Mouse (Mus musculus): ENCODE measurements around the gene Atf6. TPM values are rescaled to one million over a fixed set of nuclear protein-coding genes. Genes with fewer than 3 reads are reported as not detected.

The Atf6 gene
- total and polyA plus RNA-seq, 2 experiments from 2014 or later, result 13.0 to 41.5 TPM

GRCm38 (mm10) chr1:170691301-170691700, 176.3 kb downstream of the Atf6 start:
- no peak for DNase-seq (ENCODE audit: low spot score)
- 77% methylated on average over 5 of the region's 5 CpGs for WGBS
- Histone ChIP-seq H3K9me3 (replicated peaks; ENCODE audit: control insufficient read depth, low read length) (no peaks in the 10 kb centered on the region), H3K9ac (replicated peaks; ENCODE audit: low read depth, low read length) (no peak overlapping the region), H3K27me3 (ENCODE audit: control insufficient read depth, insufficient read depth, low read length) (no peaks in the 10 kb centered on the region), H3K27ac (ENCODE audit: low read depth) (no peak overlapping the region), H3K36me3 (replicated peaks; ENCODE audit: control insufficient read depth, insufficient read depth, low read length) (no peaks in the 10 kb centered on the region), H3K4me2 (ENCODE audit: low read depth, low read length) (no peak overlapping the region), H3K4me3 (ENCODE audit: low read depth, low read length) (no peak overlapping the region), H3K4me1 (ENCODE audit: control insufficient read depth, insufficient read depth) (0 out of 2 replicates have a peak, but pooled peaks cover 4% of the 10 kb centered on the region)
- no peak for ATAC-seq (ENCODE audit: insufficient read depth, low read depth)
- TF ChIP-seq CTCF (IDR thresholded peaks at IDR 0.05; ENCODE audit: low read depth) (no peak), EP300 (IDR thresholded peaks at IDR 0.05; ENCODE audit: low read depth) (no peak)

GRCm38 (mm10) chr1:170689773-170690172, 177.8 kb downstream of the Atf6 start:
- no peaks in the 10 kb centered on the region for H3K36me3 ChIP-seq (replicated peaks; ENCODE audit: control insufficient read depth, insufficient read depth, low read length)

GRCm38 (mm10) chr1:170683863-170684262, 183.7 kb downstream of the Atf6 start:
- ATAC-seq (ENCODE audit: insufficient read depth, low read depth) (no peak), DNase-seq (ENCODE audit: low spot score) (no peak)
- TF ChIP-seq CTCF (IDR thresholded peaks at IDR 0.05; ENCODE audit: low read depth) (no peak), EP300 (IDR thresholded peaks at IDR 0.05; ENCODE audit: low read depth) (no peak)
- Histone ChIP-seq H3K4me1 (ENCODE audit: control insufficient read depth, insufficient read depth) (no peaks in the 10 kb centered on the region), H3K36me3 (replicated peaks; ENCODE audit: control insufficient read depth, insufficient read depth, low read length) (peaks cover 22% of the 10 kb centered on the region), H3K9ac (replicated peaks; ENCODE audit: low read depth, low read length) (no peak overlapping the region), H3K4me2 (ENCODE audit: low read depth, low read length) (no peak overlapping the region), H3K9me3 (replicated peaks; ENCODE audit: control insufficient read depth, low read length) (no peaks in the 10 kb centered on the region), H3K27ac (ENCODE audit: low read depth) (no peak overlapping the region), H3K27me3 (ENCODE audit: control insufficient read depth, insufficient read depth, low read length) (no peaks in the 10 kb centered on the region), H3K4me3 (ENCODE audit: low read depth, low read length) (no peak overlapping the region)
- 75% methylated on average over 6 of the region's 6 CpGs for WGBS

More at GRCm38 (mm10) chr1:170689773-170690172, 177.8 kb downstream of the Atf6 start:
- no peak overlapping the region for H3K4me3 ChIP-seq (ENCODE audit: low read depth, low read length)
- no peak overlapping the region for H3K9ac ChIP-seq (replicated peaks; ENCODE audit: low read depth, low read length)
- no peak for TF ChIP-seq CTCF (IDR thresholded peaks at IDR 0.05; ENCODE audit: low read depth)
- no peak for TF ChIP-seq EP300 (IDR thresholded peaks at IDR 0.05; ENCODE audit: low read depth)
- H3K4me1 ChIP-seq (ENCODE audit: control insufficient read depth, insufficient read depth), result 0 out of 2 replicates have a peak, but pooled peaks cover 4% of the 10 kb centered on the region
- 94% methylated on average over 8 of the region's 8 CpGs for WGBS
- H3K9me3 ChIP-seq (replicated peaks; ENCODE audit: control insufficient read depth, low read length), result no peaks in the 10 kb centered on the region
- ATAC-seq (ENCODE audit: insufficient read depth, low read depth), result no peak
- no peak overlapping the region for H3K4me2 ChIP-seq (ENCODE audit: low read depth, low read length)
- H3K27me3 ChIP-seq (ENCODE audit: control insufficient read depth, insufficient read depth, low read length), result no peaks in the 10 kb centered on the region
- no peak overlapping the region for H3K27ac ChIP-seq (ENCODE audit: low read depth)
- DNase-seq (ENCODE audit: low spot score), result no peak

- peaks cover 22% of the 10 kb centered on the region for H3K36me3 ChIP-seq (replicated peaks; ENCODE audit: control insufficient read depth, insufficient read depth, low read length)
- ATAC-seq (ENCODE audit: insufficient read depth, low read depth), result no peak
- H3K4me3 ChIP-seq (ENCODE audit: low read depth, low read length), result no peak overlapping the region
- H3K9ac ChIP-seq (replicated peaks; ENCODE audit: low read depth, low read length), result no peak overlapping the region
- no peaks in the 10 kb centered on the region for H3K4me1 ChIP-seq (ENCODE audit: control insufficient read depth, insufficient read depth)
- H3K9me3 ChIP-seq (replicated peaks; ENCODE audit: control insufficient read depth, low read length), result no peaks in the 10 kb centered on the region
- TF ChIP-seq EP300 (IDR thresholded peaks at IDR 0.05; ENCODE audit: low read depth), result no peak
- TF ChIP-seq CTCF (IDR thresholded peaks at IDR 0.05; ENCODE audit: low read depth), result no peak
- H3K27me3 ChIP-seq (ENCODE audit: control insufficient read depth, insufficient read depth, low read length), result no peaks in the 10 kb centered on the region
- no peak overlapping the region for H3K4me2 ChIP-seq (ENCODE audit: low read depth, low read length)
- H3K27ac ChIP-seq (ENCODE audit: low read depth), result no peak overlapping the region
- DNase-seq (ENCODE audit: low spot score), result no peak
- WGBS, result 68% methylated on average over 2 of the region's 2 CpGs
Observed at GRCm38 (mm10) chr1:170679624-170680023, 187.9 kb downstream of the Atf6 start.

GRCm38 (mm10) chr1:170678861-170679260, 188.7 kb downstream of the Atf6 start:
- no peak overlapping the region for H3K27ac ChIP-seq (ENCODE audit: low read depth)
- H3K4me2 ChIP-seq (ENCODE audit: low read depth, low read length), result no peak overlapping the region
- TF ChIP-seq EP300 (IDR thresholded peaks at IDR 0.05; ENCODE audit: low read depth) (no peak), CTCF (IDR thresholded peaks at IDR 0.05; ENCODE audit: low read depth) (no peak)
- H3K4me1 ChIP-seq (ENCODE audit: control insufficient read depth, insufficient read depth), result no peaks in the 10 kb centered on the region
- H3K27me3 ChIP-seq (ENCODE audit: control insufficient read depth, insufficient read depth, low read length), result no peaks in the 10 kb centered on the region
- H3K9me3 ChIP-seq (replicated peaks; ENCODE audit: control insufficient read depth, low read length), result no peaks in the 10 kb centered on the region
- H3K4me3 ChIP-seq (ENCODE audit: low read depth, low read length), result no peak overlapping the region
- DNase-seq (ENCODE audit: low spot score) (no peak), ATAC-seq (ENCODE audit: insufficient read depth, low read depth) (no peak)
- peaks cover 17% of the 10 kb centered on the region for H3K36me3 ChIP-seq (replicated peaks; ENCODE audit: control insufficient read depth, insufficient read depth, low read length)
- WGBS, result 71% methylated on average over 4 of the region's 4 CpGs
- no peak overlapping the region for H3K9ac ChIP-seq (replicated peaks; ENCODE audit: low read depth, low read length)

GRCm38 (mm10) chr1:170677681-170678080, 189.9 kb downstream of the Atf6 start:
- Histone ChIP-seq H3K4me1 (ENCODE audit: control insufficient read depth, insufficient read depth) (0 out of 2 replicates have a peak, but pooled peaks cover under 1% of the 10 kb centered on the region), H3K9ac (replicated peaks; ENCODE audit: low read depth, low read length) (no peak overlapping the region), H3K9me3 (replicated peaks; ENCODE audit: control insufficient read depth, low read length) (no peaks in the 10 kb centered on the region), H3K4me2 (ENCODE audit: low read depth, low read length) (no peak overlapping the region), H3K27ac (ENCODE audit: low read depth) (no peak overlapping the region), H3K36me3 (replicated peaks; ENCODE audit: control insufficient read depth, insufficient read depth, low read length) (peaks cover 12% of the 10 kb centered on the region), H3K27me3 (ENCODE audit: control insufficient read depth, insufficient read depth, low read length) (no peaks in the 10 kb centered on the region), H3K4me3 (ENCODE audit: low read depth, low read length) (no peak overlapping the region)
- TF ChIP-seq CTCF (IDR thresholded peaks at IDR 0.05; ENCODE audit: low read depth) (no peak), EP300 (IDR thresholded peaks at IDR 0.05; ENCODE audit: low read depth) (no peak)
- 62% methylated on average over 4 of the region's 4 CpGs for WGBS
- DNase-seq (ENCODE audit: low spot score) (no peak), ATAC-seq (ENCODE audit: insufficient read depth, low read depth) (no peak)

Measured in heart, postnatal 0 days (tissue).